Mouse (Mus musculus): ENCODE results near the gene Gm3448. TPM values are rescaled to one million over a fixed set of nuclear protein-coding genes. Genes with fewer than 3 reads are reported as not detected.
"Not testable (repeated sequence)": the region's sequence is repeated elsewhere in the genome, so short reads cannot be mapped to it uniquely, and the experiment has no call there.

Gm3448 gene
- total RNA-seq, 2 experiments from 2014 or later, result 1.3 to 1.6 TPM

DNA sequence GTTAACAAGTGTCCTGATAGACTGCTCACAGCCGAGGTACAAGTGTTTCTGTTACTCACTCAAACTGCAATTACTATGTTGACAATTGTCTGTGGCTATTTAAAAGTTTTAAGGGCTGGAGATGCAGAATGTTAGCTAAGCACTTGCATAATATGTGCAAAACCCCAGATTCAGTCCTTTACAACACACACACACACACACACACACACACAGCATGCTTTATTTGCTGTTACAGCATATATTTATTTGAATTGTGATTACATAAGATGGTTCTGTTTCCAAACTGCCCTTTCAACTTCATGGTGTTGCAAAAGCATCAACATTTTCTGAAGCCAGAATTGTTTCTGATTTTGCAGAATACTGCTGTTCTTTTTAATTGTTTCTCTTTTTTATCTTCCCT is 9.0 kb upstream of the Gm3448 start:
- DNase-seq; intact Hi-C loops (cut with DNase I): not testable (repeated sequence)

DNA sequence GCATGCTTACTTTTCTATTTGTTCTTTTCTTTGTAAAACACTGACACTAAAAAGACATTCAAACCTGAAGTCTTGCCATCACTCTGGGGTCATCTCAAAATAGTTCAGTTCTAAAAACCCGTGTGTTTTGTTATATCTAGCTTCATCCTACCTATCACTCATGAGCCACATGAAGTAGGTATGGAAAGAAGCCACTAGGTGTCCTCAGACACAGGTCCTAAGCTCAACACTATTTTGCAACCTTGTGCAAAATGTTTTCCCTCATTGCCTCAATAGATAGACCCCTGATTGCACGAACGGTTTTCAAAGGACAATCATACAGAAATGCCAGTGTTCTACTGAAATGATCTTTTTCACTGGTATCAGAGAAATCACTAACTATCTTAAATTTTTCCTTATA is 882 bp downstream of the Gm3448 start:
- DNase-seq; intact Hi-C loops (cut with DNase I): not testable (repeated sequence)

DNA sequence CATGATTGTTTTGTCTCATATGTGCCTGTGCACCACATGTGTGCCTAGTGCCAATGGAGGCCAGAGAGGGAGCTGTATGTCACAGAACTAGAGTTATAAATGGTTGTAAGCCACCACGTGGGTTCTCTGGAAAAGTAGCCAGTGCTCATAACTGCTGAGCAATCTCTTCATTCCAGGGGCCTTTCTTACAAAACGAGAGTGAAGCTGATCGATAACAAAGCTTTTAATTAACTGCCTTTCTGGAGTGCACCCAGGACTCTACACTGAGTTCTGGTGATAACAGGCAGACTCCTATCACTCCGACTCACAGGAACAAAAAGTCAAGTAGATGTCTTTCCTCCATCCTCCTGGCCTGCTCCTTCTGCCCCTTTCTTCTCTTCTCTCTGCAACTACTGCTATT is 9.9 kb downstream of the Gm3448 start:
- intact Hi-C loops (cut with DNase I); DNase-seq: not testable (repeated sequence)

DNA sequence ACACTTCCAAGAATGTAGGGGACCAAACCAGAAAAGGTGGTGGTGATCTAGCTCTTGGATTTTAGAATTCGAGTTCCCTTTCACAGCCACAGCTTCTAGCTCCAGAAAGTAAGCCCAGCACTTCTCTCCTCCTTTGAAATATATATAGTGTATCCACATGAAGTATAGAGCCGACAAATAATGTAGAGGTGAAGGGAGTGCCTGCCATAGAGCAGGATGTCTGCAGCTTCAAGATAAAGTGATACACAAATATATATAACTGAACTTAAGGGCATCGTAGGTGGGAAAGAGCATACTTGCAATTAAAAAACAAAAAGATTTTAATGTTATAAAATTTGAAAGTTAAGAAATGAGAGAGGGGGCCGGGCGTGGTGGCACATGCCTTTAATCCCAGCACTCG is 15.8 kb downstream of the Gm3448 start:
- intact Hi-C loops (cut with DNase I), result not testable (repeated sequence)

DNA sequence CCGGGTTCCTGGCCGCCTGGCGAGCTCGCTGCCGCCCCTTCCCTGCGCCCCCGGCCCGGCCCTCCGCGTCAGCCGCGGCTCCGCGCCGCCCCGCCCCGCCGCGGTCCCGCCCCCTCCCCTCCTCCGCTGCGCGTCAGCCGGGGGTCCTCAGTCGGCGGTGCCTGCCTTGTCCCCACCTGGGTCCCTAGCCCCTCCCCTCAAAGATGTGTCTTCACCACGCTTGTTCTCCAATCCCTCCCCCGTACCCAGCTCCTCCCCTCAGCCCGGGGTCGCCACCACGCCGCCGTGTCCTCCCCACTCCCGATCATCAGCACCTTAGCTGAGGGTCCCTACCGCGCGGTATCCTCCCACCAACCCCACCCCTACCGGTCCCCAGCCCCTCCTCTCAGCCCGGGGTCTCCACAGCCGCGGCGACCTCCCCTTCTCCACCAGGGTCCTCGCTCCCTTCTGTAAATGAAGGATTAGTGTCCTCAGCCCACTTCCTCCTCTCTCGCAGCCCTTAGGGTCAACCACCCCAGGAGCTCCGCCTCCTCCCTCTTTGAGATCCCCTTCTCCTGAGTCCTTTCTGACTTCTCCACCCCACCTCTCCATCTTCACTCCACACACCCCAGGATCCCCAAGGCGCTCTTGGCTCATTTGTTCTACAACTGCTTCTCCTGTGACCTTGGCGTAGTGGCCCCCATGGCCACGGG is 16.7 kb downstream of the Gm3448 start:
- intact Hi-C loops (cut with DNase I); DNase-seq: not testable (repeated sequence)

More for the DNA sequence above, 15.8 kb downstream of the Gm3448 start:
- DNase-seq, result not testable (repeated sequence)

DNA sequence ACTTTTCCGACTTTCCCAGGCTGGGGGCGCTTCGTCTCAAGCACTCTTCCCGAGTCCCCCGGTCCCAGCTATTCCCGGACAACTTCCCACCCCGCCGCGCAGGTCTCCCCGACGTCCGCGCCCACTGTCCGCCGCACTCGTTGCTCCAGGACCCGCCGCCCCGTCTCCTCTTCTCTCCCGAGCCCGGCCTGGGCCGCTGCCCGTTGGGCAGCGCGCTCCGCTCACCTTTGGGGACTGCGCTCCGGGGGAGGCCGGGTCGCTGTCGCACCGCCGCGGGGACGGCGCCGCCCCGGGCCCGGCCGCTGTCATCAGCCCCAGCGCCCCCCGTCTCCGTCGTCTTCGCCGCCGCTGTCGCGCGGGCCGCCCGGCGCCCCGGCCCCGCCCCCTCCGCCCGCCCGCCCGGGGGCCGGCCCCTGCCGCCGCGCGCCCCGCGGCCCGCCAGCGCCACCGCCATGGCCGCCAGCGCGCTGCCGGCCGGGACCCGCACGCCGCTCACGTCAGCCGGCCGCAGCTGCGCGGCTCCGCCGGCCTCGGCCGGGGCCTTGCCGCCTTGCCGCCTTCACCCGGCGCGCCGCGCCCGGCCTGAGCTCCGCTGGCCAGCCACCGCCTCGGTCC is 17.4 kb downstream of the Gm3448 start:
- intact Hi-C loops (cut with DNase I); DNase-seq: not testable (repeated sequence)

DNA sequence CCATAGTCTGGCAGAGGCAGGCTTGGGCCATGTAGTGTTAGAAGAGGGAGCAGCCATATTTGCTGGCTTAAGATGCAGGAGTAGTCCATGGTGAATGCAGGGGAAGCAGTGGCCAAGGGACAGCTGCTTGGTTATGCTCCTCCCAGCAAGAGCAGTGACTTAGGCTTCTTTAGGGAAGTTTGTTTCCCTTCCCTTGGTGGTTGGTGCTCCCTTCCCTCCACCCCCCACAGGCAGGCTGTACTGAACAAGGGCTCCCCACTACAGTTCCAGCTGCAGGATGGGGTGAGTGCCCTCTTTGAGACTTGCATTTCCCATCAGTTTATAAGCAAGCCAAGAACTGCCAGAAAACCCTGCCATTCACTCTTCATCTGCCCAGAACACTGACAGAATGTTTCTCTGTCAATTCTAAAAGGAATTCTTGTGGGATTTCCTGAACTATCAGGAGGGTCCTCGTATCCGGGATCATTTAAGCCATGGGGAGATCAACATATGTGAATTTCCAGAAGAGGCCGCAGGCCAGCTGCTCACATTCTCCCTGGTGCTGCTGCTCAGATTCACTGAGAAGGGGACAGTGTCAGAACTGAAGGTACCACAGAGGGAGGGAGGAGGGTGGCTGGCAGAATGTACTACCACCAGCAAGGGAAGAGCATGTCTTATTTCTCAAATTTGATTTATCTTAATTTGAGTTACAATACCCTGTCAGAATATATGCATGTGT is 19.7 kb downstream of the Gm3448 start:
- intact Hi-C loops (cut with DNase I), result not testable (repeated sequence)
- DNase-seq, result peak; percentile 18

DNA sequence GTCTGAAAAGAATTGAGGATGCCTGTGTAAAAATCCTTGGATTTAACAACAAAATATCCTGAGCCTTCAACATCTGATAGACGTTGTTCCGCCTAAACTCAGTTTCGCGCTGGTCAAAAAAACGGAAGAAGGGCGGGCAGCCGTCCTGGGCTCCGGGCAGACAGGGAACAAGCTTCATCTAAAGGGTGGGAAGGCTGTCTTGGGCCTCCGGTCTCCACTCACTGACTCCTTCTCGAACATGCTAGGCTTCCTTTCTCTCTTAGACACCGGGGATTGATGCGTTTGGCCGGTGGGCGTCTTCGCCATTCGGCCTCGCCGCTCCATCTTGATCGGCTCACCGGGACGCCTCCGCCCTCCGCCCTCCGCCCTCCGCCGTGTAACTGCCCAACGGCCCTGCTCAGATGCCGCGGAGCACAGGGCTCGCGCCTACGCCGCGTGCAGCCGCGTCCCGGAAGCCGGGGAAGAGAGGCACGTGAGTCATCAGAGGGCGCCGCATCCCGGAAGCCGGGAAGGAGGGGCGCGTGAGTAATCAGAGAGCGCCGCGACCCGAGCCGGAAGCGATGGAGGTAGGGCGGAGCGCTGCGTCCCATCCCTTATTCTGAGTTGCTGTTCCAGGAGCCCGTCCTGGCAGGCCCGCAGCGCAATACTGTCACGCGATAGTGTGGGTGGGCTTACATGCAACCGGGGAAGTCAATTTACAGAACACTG is 31.5 kb downstream of the Gm3448 start, which contains the start of gene Gm3435:
Gene Gm3435, plus strand, starts transcription at position 471 of the 708 bp plus-strand sequence.
- intact Hi-C loops (cut with DNase I); DNase-seq: not testable (repeated sequence)

DNA sequence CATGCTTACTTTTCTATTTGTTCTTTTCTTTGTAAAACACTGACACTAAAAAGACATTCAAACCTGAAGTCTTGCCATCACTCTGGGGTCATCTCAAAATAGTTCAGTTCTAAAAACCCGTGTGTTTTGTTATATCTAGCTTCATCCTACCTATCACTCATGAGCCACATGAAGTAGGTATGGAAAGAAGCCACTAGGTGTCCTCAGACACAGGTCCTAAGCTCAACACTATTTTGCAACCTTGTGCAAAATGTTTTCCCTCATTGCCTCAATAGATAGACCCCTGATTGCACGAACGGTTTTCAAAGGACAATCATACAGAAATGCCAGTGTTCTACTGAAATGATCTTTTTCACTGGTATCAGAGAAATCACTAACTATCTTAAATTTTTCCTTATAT is 32.2 kb downstream of the Gm3448 start:
- intact Hi-C loops (cut with DNase I); DNase-seq: not testable (repeated sequence)

DNA sequence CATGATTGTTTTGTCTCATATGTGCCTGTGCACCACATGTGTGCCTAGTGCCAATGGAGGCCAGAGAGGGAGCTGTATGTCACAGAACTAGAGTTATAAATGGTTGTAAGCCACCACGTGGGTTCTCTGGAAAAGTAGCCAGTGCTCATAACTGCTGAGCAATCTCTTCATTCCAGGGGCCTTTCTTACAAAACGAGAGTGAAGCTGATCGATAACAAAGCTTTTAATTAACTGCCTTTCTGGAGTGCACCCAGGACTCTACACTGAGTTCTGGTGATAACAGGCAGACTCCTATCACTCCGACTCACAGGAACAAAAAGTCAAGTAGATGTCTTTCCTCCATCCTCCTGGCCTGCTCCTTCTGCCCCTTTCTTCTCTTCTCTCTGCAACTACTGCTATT is 41.3 kb downstream of the Gm3448 start:
- DNase-seq; intact Hi-C loops (cut with DNase I): not testable (repeated sequence)

DNA sequence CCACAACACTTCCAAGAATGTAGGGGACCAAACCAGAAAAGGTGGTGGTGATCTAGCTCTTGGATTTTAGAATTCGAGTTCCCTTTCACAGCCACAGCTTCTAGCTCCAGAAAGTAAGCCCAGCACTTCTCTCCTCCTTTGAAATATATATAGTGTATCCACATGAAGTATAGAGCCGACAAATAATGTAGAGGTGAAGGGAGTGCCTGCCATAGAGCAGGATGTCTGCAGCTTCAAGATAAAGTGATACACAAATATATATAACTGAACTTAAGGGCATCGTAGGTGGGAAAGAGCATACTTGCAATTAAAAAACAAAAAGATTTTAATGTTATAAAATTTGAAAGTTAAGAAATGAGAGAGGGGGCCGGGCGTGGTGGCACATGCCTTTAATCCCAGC is 47.2 kb downstream of the Gm3448 start:
- DNase-seq; intact Hi-C loops (cut with DNase I): not testable (repeated sequence)

DNA sequence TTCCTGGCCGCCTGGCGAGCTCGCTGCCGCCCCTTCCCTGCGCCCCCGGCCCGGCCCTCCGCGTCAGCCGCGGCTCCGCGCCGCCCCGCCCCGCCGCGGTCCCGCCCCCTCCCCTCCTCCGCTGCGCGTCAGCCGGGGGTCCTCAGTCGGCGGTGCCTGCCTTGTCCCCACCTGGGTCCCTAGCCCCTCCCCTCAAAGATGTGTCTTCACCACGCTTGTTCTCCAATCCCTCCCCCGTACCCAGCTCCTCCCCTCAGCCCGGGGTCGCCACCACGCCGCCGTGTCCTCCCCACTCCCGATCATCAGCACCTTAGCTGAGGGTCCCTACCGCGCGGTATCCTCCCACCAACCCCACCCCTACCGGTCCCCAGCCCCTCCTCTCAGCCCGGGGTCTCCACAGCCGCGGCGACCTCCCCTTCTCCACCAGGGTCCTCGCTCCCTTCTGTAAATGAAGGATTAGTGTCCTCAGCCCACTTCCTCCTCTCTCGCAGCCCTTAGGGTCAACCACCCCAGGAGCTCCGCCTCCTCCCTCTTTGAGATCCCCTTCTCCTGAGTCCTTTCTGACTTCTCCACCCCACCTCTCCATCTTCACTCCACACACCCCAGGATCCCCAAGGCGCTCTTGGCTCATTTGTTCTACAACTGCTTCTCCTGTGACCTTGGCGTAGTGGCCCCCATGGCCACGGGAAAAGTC is 48.1 kb downstream of the Gm3448 start:
- DNase-seq; intact Hi-C loops (cut with DNase I): not testable (repeated sequence)

DNA sequence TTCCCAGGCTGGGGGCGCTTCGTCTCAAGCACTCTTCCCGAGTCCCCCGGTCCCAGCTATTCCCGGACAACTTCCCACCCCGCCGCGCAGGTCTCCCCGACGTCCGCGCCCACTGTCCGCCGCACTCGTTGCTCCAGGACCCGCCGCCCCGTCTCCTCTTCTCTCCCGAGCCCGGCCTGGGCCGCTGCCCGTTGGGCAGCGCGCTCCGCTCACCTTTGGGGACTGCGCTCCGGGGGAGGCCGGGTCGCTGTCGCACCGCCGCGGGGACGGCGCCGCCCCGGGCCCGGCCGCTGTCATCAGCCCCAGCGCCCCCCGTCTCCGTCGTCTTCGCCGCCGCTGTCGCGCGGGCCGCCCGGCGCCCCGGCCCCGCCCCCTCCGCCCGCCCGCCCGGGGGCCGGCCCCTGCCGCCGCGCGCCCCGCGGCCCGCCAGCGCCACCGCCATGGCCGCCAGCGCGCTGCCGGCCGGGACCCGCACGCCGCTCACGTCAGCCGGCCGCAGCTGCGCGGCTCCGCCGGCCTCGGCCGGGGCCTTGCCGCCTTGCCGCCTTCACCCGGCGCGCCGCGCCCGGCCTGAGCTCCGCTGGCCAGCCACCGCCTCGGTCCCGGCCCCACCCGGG is 48.7 kb downstream of the Gm3448 start:
- DNase-seq; intact Hi-C loops (cut with DNase I): not testable (repeated sequence)

DNA sequence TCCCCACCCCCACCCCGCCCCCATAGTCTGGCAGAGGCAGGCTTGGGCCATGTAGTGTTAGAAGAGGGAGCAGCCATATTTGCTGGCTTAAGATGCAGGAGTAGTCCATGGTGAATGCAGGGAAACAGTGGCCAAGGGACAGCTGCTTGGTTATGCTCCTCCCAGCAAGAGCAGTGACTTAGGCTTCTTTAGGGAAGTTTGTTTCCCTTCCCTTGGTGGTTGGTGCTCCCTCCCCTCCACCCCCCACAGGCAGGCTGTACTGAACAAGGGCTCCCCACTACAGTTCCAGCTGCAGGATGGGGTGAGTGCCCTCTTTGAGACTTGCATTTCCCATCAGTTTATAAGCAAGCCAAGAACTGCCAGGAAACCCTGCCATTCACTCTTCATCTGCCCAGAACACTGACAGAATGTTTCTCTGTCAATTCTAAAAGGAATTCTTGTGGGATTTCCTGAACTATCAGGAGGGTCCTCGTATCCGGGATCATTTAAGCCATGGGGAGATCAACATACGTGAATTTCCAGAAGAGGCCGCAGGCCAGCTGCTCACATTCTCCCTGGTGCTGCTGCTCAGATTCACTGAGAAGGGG is 51.1 kb downstream of the Gm3448 start:
- DNase-seq; intact Hi-C loops (cut with DNase I): not testable (repeated sequence)

DNA sequence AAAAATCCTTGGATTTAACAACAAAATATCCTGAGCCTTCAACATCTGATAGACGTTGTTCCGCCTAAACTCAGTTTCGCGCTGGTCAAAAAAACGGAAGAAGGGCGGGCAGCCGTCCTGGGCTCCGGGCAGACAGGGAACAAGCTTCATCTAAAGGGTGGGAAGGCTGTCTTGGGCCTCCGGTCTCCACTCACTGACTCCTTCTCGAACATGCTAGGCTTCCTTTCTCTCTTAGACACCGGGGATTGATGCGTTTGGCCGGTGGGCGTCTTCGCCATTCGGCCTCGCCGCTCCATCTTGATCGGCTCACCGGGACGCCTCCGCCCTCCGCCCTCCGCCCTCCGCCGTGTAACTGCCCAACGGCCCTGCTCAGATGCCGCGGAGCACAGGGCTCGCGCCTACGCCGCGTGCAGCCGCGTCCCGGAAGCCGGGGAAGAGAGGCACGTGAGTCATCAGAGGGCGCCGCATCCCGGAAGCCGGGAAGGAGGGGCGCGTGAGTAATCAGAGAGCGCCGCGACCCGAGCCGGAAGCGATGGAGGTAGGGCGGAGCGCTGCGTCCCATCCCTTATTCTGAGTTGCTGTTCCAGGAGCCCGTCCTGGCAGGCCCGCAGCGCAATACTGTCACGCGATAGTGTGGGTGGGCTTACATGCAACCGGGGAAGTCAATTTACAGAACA is 62.8 kb downstream of the Gm3448 start, which contains the start of the genes 9030025P20Rik and Gm3417:
Gene 9030025P20Rik, plus strand, starts transcription at position 107 of the 677 bp plus-strand sequence.
Gene Gm3417, minus strand, starts transcription at position 429 of the 677 bp plus-strand sequence.
- DNase-seq; intact Hi-C loops (cut with DNase I): not testable (repeated sequence)

DNA sequence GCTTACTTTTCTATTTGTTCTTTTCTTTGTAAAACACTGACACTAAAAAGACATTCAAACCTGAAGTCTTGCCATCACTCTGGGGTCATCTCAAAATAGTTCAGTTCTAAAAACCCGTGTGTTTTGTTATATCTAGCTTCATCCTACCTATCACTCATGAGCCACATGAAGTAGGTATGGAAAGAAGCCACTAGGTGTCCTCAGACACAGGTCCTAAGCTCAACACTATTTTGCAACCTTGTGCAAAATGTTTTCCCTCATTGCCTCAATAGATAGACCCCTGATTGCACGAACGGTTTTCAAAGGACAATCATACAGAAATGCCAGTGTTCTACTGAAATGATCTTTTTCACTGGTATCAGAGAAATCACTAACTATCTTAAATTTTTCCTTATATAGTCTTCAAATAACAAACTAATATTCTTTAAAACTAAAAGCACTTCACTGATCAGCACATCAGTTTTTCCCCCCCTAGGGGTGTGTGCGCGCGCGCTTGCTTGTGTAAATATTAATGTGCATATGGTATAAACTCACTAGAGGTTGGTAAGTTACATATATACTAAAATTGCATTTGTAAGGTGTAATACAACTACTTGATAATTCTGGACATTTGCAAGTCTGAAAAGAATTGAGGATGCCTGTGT is 63.5 kb downstream of the Gm3448 start:
- DNase-seq; intact Hi-C loops (cut with DNase I): not testable (repeated sequence)

DNA sequence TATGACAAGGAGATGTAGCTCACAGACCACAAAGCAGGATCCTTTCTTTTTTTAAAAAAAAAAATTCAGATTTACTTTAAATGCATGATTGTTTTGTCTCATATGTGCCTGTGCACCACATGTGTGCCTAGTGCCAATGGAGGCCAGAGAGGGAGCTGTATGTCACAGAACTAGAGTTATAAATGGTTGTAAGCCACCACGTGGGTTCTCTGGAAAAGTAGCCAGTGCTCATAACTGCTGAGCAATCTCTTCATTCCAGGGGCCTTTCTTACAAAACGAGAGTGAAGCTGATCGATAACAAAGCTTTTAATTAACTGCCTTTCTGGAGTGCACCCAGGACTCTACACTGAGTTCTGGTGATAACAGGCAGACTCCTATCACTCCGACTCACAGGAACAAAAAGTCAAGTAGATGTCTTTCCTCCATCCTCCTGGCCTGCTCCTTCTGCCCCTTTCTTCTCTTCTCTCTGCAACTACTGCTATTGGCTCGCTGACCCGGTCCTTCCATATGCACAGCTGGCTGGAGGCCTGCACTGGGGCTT is 72.9 kb downstream of the Gm3448 start:
- DNase-seq; intact Hi-C loops (cut with DNase I): not testable (repeated sequence)
